Mouse (Mus musculus) liver, embryonic 13.5 days (tissue): ENCODE results near the gene Ly6g6e. TPM values are rescaled to one million over a fixed set of nuclear protein-coding genes. Genes with fewer than 3 reads are reported as not detected.
"Not testable (repeated sequence)": the region's sequence is repeated elsewhere in the genome, so short reads cannot be mapped to it uniquely, and the experiment has no call there.

Source experiments
- ATAC-seq: fragments of 200-750 bp; cut with Nextera tagmentation; 2 replicates; pipeline ENCODE4 v1.8.0; 2017; ENCODE audit warnings: low read depth, mild to moderate bottlenecking, moderate number of reproducible peaks, moderate library complexity
- DNase-seq: peaks from one replicate; pipeline ENCODE4 v3.0.0; 2022
- H3K27ac ChIP-seq: fragments of 300-500 bp; sonication (generic); 2 replicates; pipeline ENCODE4 v1.5.1; 2015; ENCODE audit warnings: moderate library complexity, mild to moderate bottlenecking, inconsistent platforms
- H3K27me3 ChIP-seq: fragments of 300-500 bp; sonication (generic); 2 replicates; pipeline ENCODE4 v1.6.1; 2015; ENCODE audit warnings: mild to moderate bottlenecking, inconsistent platforms
- H3K36me3 ChIP-seq: fragments of 300-500 bp; sonication (generic); 2 replicates; pipeline ENCODE4 v1.6.1; 2015; ENCODE audit warnings: mild to moderate bottlenecking, inconsistent platforms
- H3K4me1 ChIP-seq: fragments of 300-500 bp; sonication (generic); replicated peaks from 2 replicates; pipeline ENCODE4 v1.6.1; 2015; ENCODE audit warnings: inconsistent platforms
- H3K4me2 ChIP-seq: fragments of 300-500 bp; sonication (generic); 2 replicates; pipeline ENCODE4 v1.6.1; 2015; ENCODE audit warnings: inconsistent platforms, mild to moderate bottlenecking, moderate library complexity
- H3K4me3 ChIP-seq: fragments of 300-500 bp; sonication (generic); replicated peaks from 2 replicates; pipeline ENCODE4 v1.5.1; 2015; ENCODE audit warnings: mild to moderate bottlenecking, inconsistent platforms
- H3K9ac ChIP-seq: fragments of 300-500 bp; sonication (generic); 2 replicates; pipeline ENCODE4 v1.6.1; 2015; ENCODE audit warnings: mild to moderate bottlenecking, inconsistent platforms
- H3K9me3 ChIP-seq: fragments of 300-500 bp; sonication (generic); replicated peaks from 2 replicates; pipeline ENCODE4 v1.6.1; 2016; ENCODE audit warnings: inconsistent platforms
- WGBS: fragments of 180-500 bp; shearing (Covaris S2); methylation state at CpG from one replicate; pipeline ENCODE4 v1.1.7; 2015; ENCODE audit not compliant: insufficient replicate concordance; 5-methylcytosine and 5-hydroxymethylcytosine counted together
- polyA plus RNA-seq: library from polyadenylated mRNA; unstranded; fragments of >200 nt; fragmentation: Nextera tagmentation; extraction: Ambion mirVana; gene quantifications from 2 replicates; pipeline ENCODE4 v1.2.1, GENCODE M21; 2015

Ly6g6e gene
- 0.13 and 0.23 TPM in 2 replicates for polyA plus RNA-seq

DNA sequence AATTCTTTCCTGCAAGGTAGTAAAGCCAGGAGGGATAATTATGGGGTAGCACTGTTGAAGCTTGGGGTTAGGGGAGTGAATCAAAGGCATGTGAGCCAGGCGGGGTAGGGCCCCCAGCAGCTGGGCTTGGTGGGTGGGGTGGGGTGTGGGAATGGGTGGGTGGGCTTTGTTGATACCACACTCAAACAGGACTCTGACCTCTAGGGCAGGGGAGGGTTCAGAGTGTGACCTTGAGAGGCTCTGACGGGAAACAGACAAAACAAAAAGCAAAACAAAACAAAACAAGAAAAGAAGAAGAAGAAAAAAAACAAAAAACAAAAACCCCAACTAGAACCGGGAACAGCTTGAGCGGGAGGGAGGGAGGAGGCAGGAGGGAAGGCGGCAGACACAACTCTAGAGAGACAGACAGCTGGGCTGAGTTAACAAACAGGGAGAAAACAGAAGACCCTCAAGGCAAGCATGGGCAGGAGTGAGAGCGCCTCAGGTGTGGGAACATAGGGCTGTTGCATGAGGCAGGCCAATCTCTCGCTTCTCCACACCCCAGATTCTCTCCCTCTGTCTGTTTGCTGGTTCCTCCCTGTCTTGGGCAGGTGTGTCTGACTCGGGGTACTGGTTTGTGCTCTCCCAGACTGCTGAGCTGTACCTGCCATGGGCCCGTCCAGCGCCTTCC is at the start of gene Ly6g6e:
Ly6g6e (plus strand) TSS at position 396 of the 670 bp plus-strand sequence.
- H3K4me3 ChIP-seq, result no peak within 1 kb of the TSS; the same call in 1 of the 2 replicates
- H3K4me2 ChIP-seq, result peak within 1 kb of the TSS; percentile 32
- H3K9ac ChIP-seq, result 0 out of 2 replicates have a peak within 1 kb of the TSS, but pooled peaks have one; percentile 28
- 41% methylated on average over 10 of the region's 10 CpGs for WGBS
- ATAC-seq (no peak), DNase-seq (no peak)
- no peaks in the 10 kb centered on the region for H3K9me3 ChIP-seq
- peaks cover 35% of the 10 kb centered on the region for H3K27me3 ChIP-seq
- H3K27ac ChIP-seq, result no peak within 1 kb of the TSS
- no peaks in the 10 kb centered on the region for H3K36me3 ChIP-seq
- peaks cover 56% of the 10 kb centered on the region for H3K4me1 ChIP-seq

DNA sequence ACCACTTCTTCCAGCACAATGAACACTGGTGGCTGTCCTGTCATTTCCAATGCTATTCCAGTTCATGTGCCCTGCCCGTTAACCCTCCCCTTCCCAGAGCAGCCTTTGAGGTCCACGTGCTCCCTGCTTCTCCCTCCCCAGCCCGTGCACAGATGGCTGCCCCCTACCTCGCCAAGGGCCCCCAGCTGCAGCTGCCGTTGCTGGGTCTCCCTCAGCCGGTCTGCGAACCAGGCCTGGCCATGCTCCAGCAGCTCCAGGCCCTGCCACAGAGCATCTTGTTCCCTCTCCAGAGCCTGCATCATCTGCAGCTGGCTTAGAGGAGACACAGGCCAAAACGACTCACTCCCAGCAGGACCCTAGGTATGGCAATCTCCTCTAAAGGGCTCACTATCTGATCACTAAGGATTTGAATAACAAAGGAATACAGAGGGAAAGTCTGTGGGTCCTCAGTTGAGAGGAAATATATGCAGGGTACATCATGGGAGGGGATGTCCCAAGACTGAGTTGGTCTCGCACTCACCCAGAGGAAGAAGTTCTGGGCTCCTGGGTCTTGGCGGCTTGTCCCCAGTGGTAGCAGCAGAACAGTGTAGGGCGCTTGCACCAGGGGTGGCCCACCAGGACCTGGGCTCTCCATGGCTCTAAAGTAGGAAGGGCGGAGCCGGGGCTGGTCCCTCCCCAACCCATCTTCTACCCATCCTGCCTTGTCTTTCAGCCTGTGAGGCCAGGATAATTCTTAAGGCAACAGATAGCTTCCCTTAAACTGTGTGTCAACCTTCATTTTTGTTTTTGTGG is 49.2 kb upstream of the Ly6g6e start, which contains the start of gene Sapcd1:
Sapcd1 (minus strand) TSS at position 740 of the 792 bp plus-strand sequence.
- H3K27me3 ChIP-seq, result no peaks in the 10 kb centered on the region
- 0 out of 2 replicates have a peak within 1 kb of the TSS, but pooled peaks have one; percentile 34 for H3K27ac ChIP-seq
- 0 out of 2 replicates have a peak within 1 kb of the TSS, but pooled peaks have one; percentile 24 for H3K9ac ChIP-seq
- no peak within 1 kb of the TSS for H3K4me3 ChIP-seq
- ATAC-seq, result no peak
- H3K4me2 ChIP-seq, result no peak within 1 kb of the TSS
- 50% methylated on average over 13 of the region's 13 CpGs for WGBS
- H3K9me3 ChIP-seq, result no peaks in the 10 kb centered on the region
- DNase-seq, result no peak
- peaks cover 91% of the 10 kb centered on the region for H3K4me1 ChIP-seq
- H3K36me3 ChIP-seq, result no peaks in the 10 kb centered on the region

DNA sequence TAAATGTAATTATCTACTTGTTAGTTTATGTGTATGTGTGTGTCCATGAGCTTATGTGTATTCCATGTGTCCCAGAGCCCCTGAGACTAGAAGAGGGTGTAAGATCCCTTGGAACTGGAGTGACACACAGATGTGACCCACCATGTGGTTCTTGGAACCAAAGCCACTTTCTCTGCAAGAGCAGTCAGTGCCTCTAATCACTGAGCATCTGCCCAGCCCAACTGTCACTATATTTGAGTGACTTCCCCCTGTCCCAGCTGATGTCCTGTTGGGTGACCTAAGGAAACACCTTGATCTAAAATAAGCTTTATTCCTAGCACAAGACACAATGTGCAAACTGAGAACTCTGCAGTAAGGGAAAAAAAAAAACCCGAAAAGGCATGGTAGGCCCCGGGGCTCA is 48.4 kb upstream of the Ly6g6e start:
- H3K27me3 ChIP-seq, result no peaks in the 10 kb centered on the region
- DNase-seq, result no peak
- no peak overlapping the region for H3K4me2 ChIP-seq
- no peak overlapping the region for H3K4me3 ChIP-seq
- no peaks in the 10 kb centered on the region for H3K9me3 ChIP-seq
- 69% methylated on average over 2 of the region's 2 CpGs for WGBS
- no peaks in the 10 kb centered on the region for H3K36me3 ChIP-seq
- H3K9ac ChIP-seq, result no peak overlapping the region
- ATAC-seq, result no peak
- H3K4me1 ChIP-seq, result peaks cover 84% of the 10 kb centered on the region
- H3K27ac ChIP-seq, result no peak overlapping the region

DNA sequence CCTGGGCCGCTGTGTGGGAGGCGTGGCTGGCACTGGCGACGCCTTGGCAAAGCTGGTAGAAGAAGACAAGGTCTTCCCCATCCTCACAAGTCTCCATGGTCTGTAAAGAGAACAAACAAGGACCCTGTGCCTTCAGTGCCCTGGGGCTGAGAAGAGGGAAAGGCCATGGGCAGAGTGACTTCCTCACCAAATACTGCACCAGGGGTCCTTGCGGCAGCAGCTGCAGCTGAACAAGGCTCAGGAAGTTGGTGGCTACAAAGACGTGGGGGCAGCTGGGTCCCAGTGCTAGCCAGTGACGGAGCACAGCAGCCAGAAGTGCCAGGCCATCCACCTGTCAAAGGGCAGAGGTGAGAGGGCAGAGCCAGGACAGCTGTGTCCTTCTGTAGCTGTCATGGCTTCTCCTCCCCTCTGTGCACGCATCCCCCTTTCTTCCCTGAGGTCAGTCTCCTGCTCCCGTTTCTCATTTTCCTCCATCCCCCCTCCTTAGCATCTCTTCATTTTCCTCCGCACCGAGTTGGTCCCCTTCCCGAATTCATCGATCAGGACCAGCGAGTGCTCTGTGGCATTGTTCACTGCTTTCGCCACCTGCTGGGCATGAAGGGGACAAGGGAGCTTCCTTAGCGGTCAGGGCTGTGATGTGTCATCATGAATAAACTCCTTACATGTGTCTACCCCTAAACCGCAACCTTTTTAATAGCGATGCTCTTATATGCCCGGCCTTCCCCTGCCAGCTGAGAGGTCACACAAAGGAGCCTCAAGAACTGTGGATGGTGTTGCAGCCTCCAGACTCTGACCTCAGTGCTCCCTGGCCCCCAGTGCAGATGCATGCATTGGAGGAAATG is 46.8 kb upstream of the Ly6g6e start:
- H3K27ac ChIP-seq, result no peak overlapping the region
- H3K9ac ChIP-seq, result no peak overlapping the region
- DNase-seq, result no peak
- ATAC-seq, result no peak
- H3K27me3 ChIP-seq, result no peaks in the 10 kb centered on the region
- H3K4me3 ChIP-seq, result no peak overlapping the region
- no peaks in the 10 kb centered on the region for H3K36me3 ChIP-seq
- peaks cover 73% of the 10 kb centered on the region for H3K4me1 ChIP-seq
- no peaks in the 10 kb centered on the region for H3K9me3 ChIP-seq
- 44% methylated on average over 19 of the region's 19 CpGs for WGBS
- H3K4me2 ChIP-seq, result 0 out of 2 replicates have a peak overlapping the region, but pooled peaks have one; percentile 1

DNA sequence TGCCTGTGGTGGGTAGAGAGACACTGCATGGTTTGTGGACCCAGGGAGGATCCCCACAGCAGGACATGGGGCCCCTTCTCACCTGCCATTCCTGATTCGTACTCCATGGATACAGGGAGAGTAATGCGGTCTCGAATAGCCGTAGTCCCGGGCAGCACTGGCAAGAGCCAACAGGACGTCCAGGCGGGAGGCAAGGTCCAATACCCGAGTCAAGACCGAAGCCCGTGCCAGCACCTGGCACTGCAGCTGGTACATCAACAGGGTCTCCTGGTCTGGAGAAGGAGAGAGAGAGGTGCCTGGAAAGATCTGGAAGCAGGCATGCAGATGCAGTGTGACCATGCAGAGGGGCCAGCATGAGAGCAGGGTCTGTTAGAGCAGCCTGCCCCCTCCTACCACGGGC is 45.4 kb upstream of the Ly6g6e start:
- Histone ChIP-seq H3K9ac (no peak overlapping the region), H3K27ac (no peak overlapping the region), H3K4me1 (peaks cover 62% of the 10 kb centered on the region), H3K9me3 (no peaks in the 10 kb centered on the region), H3K4me3 (no peak overlapping the region), H3K36me3 (no peaks in the 10 kb centered on the region), H3K4me2 (no peak overlapping the region), H3K27me3 (no peaks in the 10 kb centered on the region)
- DNase-seq (no peak), ATAC-seq (no peak)
- 82% methylated on average over 11 of the region's 11 CpGs for WGBS

DNA sequence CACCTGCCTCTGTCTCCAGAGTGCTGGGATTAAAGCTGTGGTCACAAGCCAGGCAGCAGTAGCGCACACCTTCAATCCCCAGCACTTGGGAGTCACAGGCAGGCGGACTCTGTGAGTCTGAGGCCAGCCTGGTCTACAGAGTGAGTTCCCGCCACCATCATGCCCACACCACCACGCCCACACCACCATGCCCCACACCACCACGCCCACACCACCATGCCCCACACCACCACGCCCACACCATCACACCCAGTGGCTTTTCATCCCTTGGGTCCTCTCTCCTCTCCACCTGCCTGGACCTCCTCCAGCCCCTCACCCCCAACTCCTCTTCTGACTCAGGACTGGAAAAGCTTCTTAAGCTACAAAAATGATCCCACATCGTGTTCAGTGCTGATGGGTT is 44.8 kb upstream of the Ly6g6e start:
- no peak overlapping the region for H3K27ac ChIP-seq
- no peak for DNase-seq
- H3K9me3 ChIP-seq, result no peaks in the 10 kb centered on the region
- H3K4me3 ChIP-seq, result no peak overlapping the region
- WGBS, result 54% methylated on average over 7 of the region's 7 CpGs
- H3K4me2 ChIP-seq, result no peak overlapping the region
- H3K27me3 ChIP-seq, result no peaks in the 10 kb centered on the region
- no peak overlapping the region for H3K9ac ChIP-seq
- no peaks in the 10 kb centered on the region for H3K36me3 ChIP-seq
- no peak for ATAC-seq
- H3K4me1 ChIP-seq, result peaks cover 61% of the 10 kb centered on the region

DNA sequence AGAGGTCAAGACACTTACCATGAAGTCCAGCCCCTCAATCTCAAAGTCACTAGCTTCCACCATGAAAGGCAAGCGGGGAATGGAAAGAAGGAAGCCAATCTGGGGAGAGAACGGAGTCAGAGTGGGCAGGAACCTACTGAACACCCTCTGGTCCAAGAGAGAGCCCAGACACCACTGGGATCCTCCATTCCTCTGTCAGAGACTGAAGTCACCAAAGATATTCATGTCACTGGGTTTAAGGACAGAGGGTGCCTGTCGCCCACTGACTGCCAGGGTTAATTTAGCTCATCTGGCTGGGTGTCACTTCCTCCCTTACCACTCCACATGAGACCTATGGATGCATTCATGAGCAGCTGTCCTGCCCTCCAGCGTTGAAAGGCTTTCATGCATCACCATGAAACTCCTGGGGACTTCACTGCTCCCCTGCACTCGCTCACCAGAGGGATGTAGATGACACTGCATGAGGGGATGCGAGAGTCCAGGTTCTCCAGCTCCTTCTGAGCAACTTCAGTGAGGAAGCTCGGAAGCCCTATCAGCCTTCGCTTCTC is 44.3 kb upstream of the Ly6g6e start:
- no peak overlapping the region for H3K9ac ChIP-seq
- H3K27me3 ChIP-seq, result no peaks in the 10 kb centered on the region
- no peak for ATAC-seq
- H3K4me2 ChIP-seq, result no peak overlapping the region
- H3K9me3 ChIP-seq, result no peaks in the 10 kb centered on the region
- DNase-seq, result no peak
- H3K27ac ChIP-seq, result no peak overlapping the region
- no peak overlapping the region for H3K4me3 ChIP-seq
- WGBS, result 63% methylated on average over 8 of the region's 8 CpGs
- H3K4me1 ChIP-seq, result peaks cover 58% of the 10 kb centered on the region
- H3K36me3 ChIP-seq, result no peaks in the 10 kb centered on the region

DNA sequence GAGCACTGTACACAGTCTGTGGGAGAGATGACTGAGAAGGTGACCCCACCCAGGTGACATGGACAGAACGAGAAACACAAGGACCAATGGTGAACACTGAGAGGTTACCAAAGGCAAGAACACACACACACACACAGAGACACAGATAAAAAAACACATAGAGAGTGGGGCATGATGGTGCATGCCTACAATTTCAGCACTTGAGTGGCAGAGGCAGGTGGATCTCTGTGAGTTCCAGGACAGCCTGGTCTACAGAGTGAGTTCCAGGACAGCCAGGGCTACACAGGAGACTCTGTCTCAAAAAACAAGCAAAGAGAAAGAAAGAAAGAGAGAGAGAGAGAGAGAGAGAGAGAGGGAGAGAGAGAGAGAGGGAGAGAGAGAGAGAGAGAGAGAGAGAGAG is 43.0 kb upstream of the Ly6g6e start:
- H3K27me3 ChIP-seq, H3K4me3 ChIP-seq, ATAC-seq, H3K27ac ChIP-seq, H3K9me3 ChIP-seq, H3K4me2 ChIP-seq, DNase-seq, H3K36me3 ChIP-seq, H3K9ac ChIP-seq: not testable (repeated sequence)
- H3K4me1 ChIP-seq, result peaks cover 45% of the 10 kb centered on the region
- WGBS, result 62% methylated on average over 1 of the region's 1 CpGs

DNA sequence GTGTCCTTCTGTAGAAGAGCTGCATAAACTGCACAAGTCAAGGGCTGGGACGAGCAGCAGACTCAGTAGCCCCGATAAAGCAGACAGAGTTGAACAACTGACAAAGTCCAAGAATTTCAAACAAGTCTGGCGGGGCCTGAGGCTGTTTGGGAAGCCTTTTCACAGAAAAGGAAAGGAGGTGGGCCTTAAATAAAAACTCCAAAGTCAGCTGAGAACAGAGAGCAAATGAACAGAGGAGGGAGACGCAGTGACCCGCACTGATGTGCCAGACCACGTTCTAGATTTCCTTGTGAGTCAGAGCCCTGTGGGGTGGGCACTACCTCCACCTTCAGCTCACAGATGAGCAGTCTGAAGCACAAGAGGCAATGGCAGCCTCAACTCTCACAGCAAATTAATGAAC is 41.8 kb upstream of the Ly6g6e start:
- Histone ChIP-seq H3K36me3 (no peaks in the 10 kb centered on the region), H3K27me3 (no peaks in the 10 kb centered on the region), H3K4me2 (no peak overlapping the region), H3K27ac (no peak overlapping the region; the same call in 1 of the 2 replicates), H3K4me3 (no peak overlapping the region), H3K4me1 (peaks cover 42% of the 10 kb centered on the region), H3K9ac (no peak overlapping the region; the same call in 1 of the 2 replicates), H3K9me3 (no peaks in the 10 kb centered on the region)
- DNase-seq (no peak), ATAC-seq (no peak)
- 62% methylated on average over 6 of the region's 6 CpGs for WGBS

DNA sequence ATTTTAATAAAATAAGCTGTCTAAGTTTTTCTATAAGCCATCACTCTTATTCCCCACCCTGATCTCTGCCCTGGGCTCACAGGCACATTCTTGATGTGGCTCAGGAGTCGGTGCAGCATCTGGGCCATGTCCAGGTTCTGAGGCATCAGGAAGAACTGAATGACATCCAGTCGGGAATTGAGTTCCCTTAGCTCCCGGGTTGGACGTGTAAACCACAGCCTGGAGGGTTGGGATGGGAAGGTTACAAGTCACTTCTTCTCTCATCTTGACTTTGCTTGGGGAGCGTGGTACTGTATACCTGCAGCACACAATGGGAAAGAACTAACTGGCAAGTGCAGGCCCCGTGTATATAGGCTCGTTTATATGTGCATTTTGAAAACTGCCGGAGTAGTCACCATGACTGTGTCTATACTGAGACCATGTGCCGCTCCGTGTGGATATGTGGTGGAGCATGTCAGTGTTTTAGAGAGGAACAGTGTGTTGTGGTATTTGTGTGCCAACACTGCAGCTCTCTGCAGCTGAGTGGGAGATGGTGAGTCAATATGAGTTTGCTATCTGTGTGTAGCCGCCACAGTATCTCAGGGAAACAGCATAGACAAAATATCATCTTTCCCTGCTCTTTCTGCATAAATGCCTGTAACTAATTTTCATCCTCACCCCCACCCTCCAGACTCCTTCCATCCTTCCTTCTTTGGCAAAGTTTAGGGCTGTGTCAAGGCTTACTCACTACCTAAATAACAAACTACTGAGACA is 37.4 kb upstream of the Ly6g6e start:
- H3K9ac ChIP-seq, result no peak overlapping the region
- no peaks in the 10 kb centered on the region for H3K36me3 ChIP-seq
- ATAC-seq, result no peak
- peaks cover 45% of the 10 kb centered on the region for H3K4me1 ChIP-seq
- H3K27ac ChIP-seq, result no peak overlapping the region
- no peak overlapping the region for H3K4me2 ChIP-seq
- no peaks in the 10 kb centered on the region for H3K27me3 ChIP-seq
- 80% methylated on average over 11 of the region's 11 CpGs for whole genome bisulfite sequencing
- DNase-seq, result no peak
- H3K9me3 ChIP-seq, result no peaks in the 10 kb centered on the region
- H3K4me3 ChIP-seq, result no peak overlapping the region
